Mouse (Mus musculus) inflammation-experienced regulatory T-cells (primary cell): ENCODE data around the gene Pramef12. TPM values are rescaled to one million over a fixed set of nuclear protein-coding genes. Genes with fewer than 3 reads are reported as not detected.

Experiments
- polyA plus RNA-seq, 2 experiments: library from polyadenylated mRNA; unstranded; fragments of 100-300 nt; shearing (Covaris generic); gene quantifications; one replicate each; pipeline ENCODE4 v1.2.1; 2017

Pramef12 gene
- under 1 TPM in 1 of 2 experiments, not detected in 1; 0.97 TPM for polyA plus RNA-seq

DNA sequence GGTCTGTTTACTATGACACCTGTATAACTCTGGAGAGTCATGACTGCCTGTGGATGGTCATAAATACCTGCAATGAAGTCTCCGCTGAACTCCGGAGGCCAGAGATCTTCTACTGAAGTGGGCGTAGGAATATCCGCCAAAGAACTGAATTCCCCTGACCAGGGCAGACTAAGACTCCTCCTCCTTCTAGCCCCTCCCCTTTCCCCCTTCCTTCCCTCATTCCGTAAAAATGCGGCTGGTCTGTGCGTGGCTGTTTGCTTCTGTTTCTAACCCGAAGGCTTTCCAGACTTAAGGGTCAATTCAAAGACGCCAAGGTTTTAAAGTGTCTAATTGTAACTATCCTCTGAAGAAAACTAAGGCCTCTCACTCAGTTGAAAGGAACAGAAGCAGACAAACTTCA lies at the start of gene Pramef12:
TSS of gene Pramef12 (minus strand) at position 175 of the 400 bp plus-strand sequence.

DNA sequence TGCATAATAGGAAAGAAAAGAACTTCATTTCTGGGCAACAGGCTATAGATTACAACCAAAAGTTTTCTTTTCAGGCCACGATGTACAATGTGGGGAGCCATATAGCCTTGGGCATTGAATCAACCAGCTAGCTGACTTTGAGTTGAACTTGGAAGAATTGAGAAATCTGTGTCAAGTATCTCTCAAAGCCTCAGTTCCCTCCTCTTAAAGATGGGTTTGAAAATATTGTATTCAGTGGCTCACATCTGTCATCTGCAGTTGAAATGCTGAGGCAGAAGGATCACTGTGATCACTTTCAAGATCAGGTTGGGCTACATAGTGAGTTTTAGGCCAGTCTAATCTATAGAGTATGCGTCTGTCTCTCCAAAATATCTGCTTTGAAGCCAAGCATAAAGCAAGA lies 45.0 kb upstream of the Pramef12 start, which contains the start of gene Gm9944:
TSS of gene Gm9944 (minus strand) at position 101 of the 400 bp plus-strand sequence.

GRCm38 (mm10) chr4:144438672-144439071 lies 30.4 kb upstream of the Pramef12 start, which contains the start of gene 1700012P22Rik:
1700012P22Rik (minus strand) TSS chr4:144438772.

DNA sequence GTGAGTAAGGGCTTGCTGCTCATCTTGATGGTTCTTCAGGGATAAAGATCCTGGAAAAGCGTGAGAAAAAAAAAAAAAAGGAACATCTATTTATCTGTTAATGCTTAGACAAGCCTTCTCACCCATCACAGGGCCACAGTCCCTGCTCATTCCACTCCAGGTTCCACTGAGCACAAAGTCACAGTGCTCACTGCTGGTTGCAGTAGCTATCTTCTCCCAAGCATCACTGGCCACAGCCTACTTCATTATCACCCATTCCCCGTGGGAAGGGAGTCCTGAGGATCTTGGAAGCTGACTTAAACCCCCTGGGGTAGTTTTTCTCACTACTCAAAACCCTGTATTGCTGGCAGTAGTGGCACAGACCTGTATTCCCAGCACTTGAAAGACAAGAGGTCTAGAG lies 30.4 kb downstream of the Pramef12 start, which contains the start of gene Pramef20:
TSS of gene Pramef20 (minus strand) at position 23 of the 400 bp plus-strand sequence.

DNA sequence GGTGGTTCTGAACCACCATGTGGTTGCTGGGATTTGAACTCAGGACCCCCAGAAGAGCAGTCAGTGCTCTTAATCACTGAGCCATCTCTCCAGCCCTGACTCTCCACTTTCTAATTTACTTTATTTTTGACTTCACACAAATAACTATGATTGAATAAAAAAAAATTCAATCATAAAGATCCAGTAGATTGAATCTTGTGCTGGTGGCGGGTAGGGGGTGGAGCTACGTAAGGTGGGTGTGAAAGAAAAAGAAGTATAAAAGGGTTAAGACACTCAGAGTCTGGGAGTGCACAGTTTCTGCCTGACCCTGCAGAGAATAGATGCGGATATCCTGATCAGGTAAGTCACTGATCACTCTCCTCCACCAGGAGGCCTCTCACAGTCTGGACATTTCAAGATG lies 50.6 kb downstream of the Pramef12 start, which contains the start of gene Gm13119:
TSS of gene Gm13119 (plus strand) at position 301 of the 400 bp plus-strand sequence.

Other genes starting within 250 kb of the Pramef12 start
- gene Oog3, start 245.8 kb downstream of the Pramef12 start, polyA plus RNA-seq = under 1 TPM in 1 of 2 experiments, not detected in 1; 0.73 TPM
- under 1 TPM in 1 of 2 experiments, not detected in 1; 0.43 TPM for gene Oog2, start 217.7 kb downstream of the Pramef12 start, polyA plus RNA-seq
- not detected for gene C87977, start 195.1 kb downstream of the Pramef12 start, polyA plus RNA-seq
- not detected for gene Pramel5, start 128.0 kb downstream of the Pramef12 start, polyA plus RNA-seq
- gene Gm13128, start 78.2 kb downstream of the Pramef12 start, polyA plus RNA-seq = under 1 TPM; 0.12 to 0.22 TPM
- gene Gm13119, start 50.5 kb downstream of the Pramef12 start, polyA plus RNA-seq = under 1 TPM in 1 of 2 experiments, not detected in 1; 0.80 TPM
- gene Pramef20, start 30.5 kb downstream of the Pramef12 start, polyA plus RNA-seq = 1 to 10 TPM in 1 of 2 experiments, not detected in 1; 2.1 TPM
- gene 1700012P22Rik, start 30.3 kb upstream of the Pramef12 start, polyA plus RNA-seq = not detected
- not detected for gene Gm9944, start 44.9 kb upstream of the Pramef12 start, polyA plus RNA-seq
- not detected for gene Aadacl3, start 55.3 kb upstream of the Pramef12 start, polyA plus RNA-seq
- under 1 TPM in 1 of 2 experiments, not detected in 1; 0.66 TPM for gene 9430007A20Rik, start 111.4 kb upstream of the Pramef12 start, polyA plus RNA-seq
- not detected for gene Gm13124, start 156.7 kb upstream of the Pramef12 start, polyA plus RNA-seq
- under 1 TPM in 1 of 2 experiments, not detected in 1; 0.23 TPM for gene Aadacl4, start 205.2 kb upstream of the Pramef12 start, polyA plus RNA-seq